Mouse (Mus musculus) megakaryocyte progenitor cell, adult 5-6 weeks (primary cell): ENCODE data around the gene Gm648. TPM values are rescaled to one million over a fixed set of nuclear protein-coding genes. Genes with fewer than 3 reads are reported as not detected.
"Not testable (repeated sequence)": the region's sequence is repeated elsewhere in the genome, so short reads cannot be mapped to it uniquely, and the experiment has no call there.

Experiments
- ATAC-seq: replicated peaks from 2 replicates; pipeline ENCODE4 v1.8.0; 2016; ENCODE audit warnings: mild to moderate bottlenecking, moderate TSS enrichment, inconsistent platforms; ENCODE audit not compliant: poor library complexity
- total RNA-seq, 2 experiments: library from RNA; stranded (forward) in 1 of 2; stranded (reverse) in 1 of 2; fragments of 157-497, 149-512 nt in 1 of 2; fragments of 200-1000 nt in 1 of 2; gene quantifications; 2 replicates each; pipeline versions ENCODE4 v1.2.3 to v1.2.4; 2015 to 2017

The Gm648 gene
- total RNA-seq (2015): not detected in 2 replicates
- not detected in 2 replicates for total RNA-seq (2017)

- ATAC-seq: no peak
Measured at GRCm38 (mm10) chrX:56549506-56549905, at the start of gene Gm648. Gene Gm648, minus strand, starts transcription at chrX:56549606.

GRCm38 (mm10) chrX:56597887-56598640, 48.7 kb upstream of the Gm648 start, which contains the start of gene Mmgt1:
Gene Mmgt1, minus strand, starts transcription at chrX:56598069.
- ATAC-seq: peak; percentile 97

- peak; percentile 21; the same call in 1 of the 2 replicates for ATAC-seq
Measured at GRCm38 (mm10) chrX:56597219-56597886, 47.9 kb upstream of the Gm648 start.

GRCm38 (mm10) chrX:56578200-56578599, 28.8 kb upstream of the Gm648 start:
- no peak for ATAC-seq

GRCm38 (mm10) chrX:56572465-56572864, 23.1 kb upstream of the Gm648 start:
- ATAC-seq: peak; percentile 65

GRCm38 (mm10) chrX:56553584-56553983, 4.2 kb upstream of the Gm648 start:
- ATAC-seq: no peak

- ATAC-seq: 0 out of 2 replicates have a peak, but pooled peaks have one; percentile 48
Measured at GRCm38 (mm10) chrX:56537162-56537561, 12.2 kb downstream of the Gm648 start.

- peak; percentile 83 for ATAC-seq
Measured at GRCm38 (mm10) chrX:56531266-56531665, 18.1 kb downstream of the Gm648 start.

- ATAC-seq: not testable (repeated sequence)
Measured at GRCm38 (mm10) chrX:56524442-56524841, 25.0 kb downstream of the Gm648 start, which contains the start of gene Gm10477. Gene Gm10477, plus strand, starts transcription at chrX:56524742.

- ATAC-seq: no peak
Measured at GRCm38 (mm10) chrX:56497241-56497640, 52.2 kb downstream of the Gm648 start.

Other genes starting within 250 kb of the Gm648 start
- gene Zfp449, start 203.2 kb downstream of the Gm648 start, total RNA-seq (2015): 1.9 and 2.3 TPM in 2 replicates
- 1.7 and 2.3 TPM in 2 replicates for gene Zfp449, start 203.2 kb downstream of the Gm648 start, total RNA-seq (2017)
- 0.07 and 0.22 TPM in 2 replicates for gene Smim10l2a, start 175.0 kb downstream of the Gm648 start, total RNA-seq (2015)
- 0.74 and 0.83 TPM in 2 replicates for gene Smim10l2a, start 175.0 kb downstream of the Gm648 start, total RNA-seq (2017)
- 2.4 TPM in 1 of 2 replicates, not detected in the other for gene Gm2174, start 101.6 kb downstream of the Gm648 start, total RNA-seq (2015)
- gene Gm2174, start 101.6 kb downstream of the Gm648 start, total RNA-seq (2017): 129 and 175 TPM in 2 replicates
- 99.4 and 104 TPM in 2 replicates for gene Ints6l, start 94.7 kb downstream of the Gm648 start, total RNA-seq (2015)
- gene Ints6l, start 94.7 kb downstream of the Gm648 start, total RNA-seq (2017): 44.3 and 63.7 TPM in 2 replicates
- gene Gm10477, start 24.9 kb downstream of the Gm648 start, total RNA-seq (2015): not detected in 2 replicates
- gene Gm10477, start 24.9 kb downstream of the Gm648 start, total RNA-seq (2017): not detected in 2 replicates
- gene Mmgt1, start 48.5 kb upstream of the Gm648 start, total RNA-seq (2015): 27.2 and 27.8 TPM in 2 replicates
- gene Mmgt1, start 48.5 kb upstream of the Gm648 start, total RNA-seq (2017): 24.0 and 24.4 TPM in 2 replicates
- 8.8 and 9.5 TPM in 2 replicates for gene Slc9a6, start 60.2 kb upstream of the Gm648 start, total RNA-seq (2015)
- gene Slc9a6, start 60.2 kb upstream of the Gm648 start, total RNA-seq (2017): 6.2 and 7.0 TPM in 2 replicates
- gene Fhl1, start 182.2 kb upstream of the Gm648 start, total RNA-seq (2015): 0.34 and 0.72 TPM in 2 replicates
- gene Fhl1, start 182.2 kb upstream of the Gm648 start, total RNA-seq (2017): 0.44 TPM in 1 of 2 replicates, not detected in the other